Mouse (Mus musculus) ES-E14 (cell line): Measurements from ENCODE around the gene Borcs6.

Experiments used
- CHD2 ChIP-seq: IDR thresholded peaks from 2 replicates; pipeline ENCODE4 v1.6.1; 2014; ENCODE audit warnings: mild to moderate bottlenecking, low read depth, low read length, inconsistent platforms
- HCFC1 ChIP-seq: IDR thresholded peaks from 2 replicates; pipeline ENCODE4 v1.6.1; 2012; ENCODE audit warnings: low read length, inconsistent platforms, borderline replicate concordance; ENCODE audit not compliant: insufficient read depth

GRCm38 (mm10) chr11:69015644-69016441 is 43.7 kb upstream of the Borcs6 start, which contains the start of gene Ctc1:
- TF ChIP-seq HCFC1: peak; percentile 65; the same call in 1 of the 2 replicates
- TF ChIP-seq CHD2: no peak
